Mouse (Mus musculus) brain, embryonic 18.5 days (tissue): ENCODE results near the gene Gpat2.
A peak's percentile ranks its signal among the peaks of the same experiment; 100 is the strongest.

ENCODE experiments used
- DNase-seq: peaks from one replicate; pipeline ENCODE4 v3.0.0-alpha.2; 2012; ENCODE audit warnings: low read depth, low spot score

Gpat2 gene

DNA sequence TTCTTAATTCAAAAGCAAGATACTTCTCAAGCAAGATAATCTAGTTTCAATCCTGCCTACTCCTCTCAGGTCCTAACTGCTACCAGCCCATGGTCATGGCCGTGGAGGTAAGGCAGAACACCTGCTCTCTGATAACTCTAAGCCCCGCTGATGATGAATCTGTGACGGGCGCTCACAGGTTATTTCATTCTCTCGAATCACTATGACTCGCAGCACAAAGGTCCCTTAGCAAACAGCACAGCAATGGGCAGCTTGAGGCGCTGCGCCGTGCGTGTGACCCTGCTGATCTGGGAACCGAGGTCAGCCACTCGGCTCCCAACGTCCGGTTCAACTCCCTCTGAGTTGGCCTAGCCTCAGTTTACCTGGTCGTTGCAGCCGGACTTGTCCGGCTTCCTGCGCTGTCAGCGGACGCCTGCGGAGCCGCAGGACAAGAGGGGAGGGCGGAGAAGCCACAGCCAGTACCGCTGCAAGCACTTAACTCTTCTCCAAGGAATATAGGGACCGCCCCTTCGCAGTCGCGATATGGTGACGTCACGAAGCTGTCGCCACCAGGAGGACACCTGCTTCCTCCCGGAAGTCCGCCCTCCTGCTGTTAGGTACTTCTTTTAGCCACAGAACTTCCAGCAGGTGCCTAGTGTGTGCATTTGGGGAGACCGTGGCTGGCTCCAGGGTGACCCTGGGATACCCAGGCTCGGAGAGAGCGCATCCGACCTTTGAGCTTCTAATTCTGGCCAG lies 19.2 kb downstream of the Gpat2 start, which contains the start of gene Fahd2a:
TSS of gene Fahd2a (minus strand) at position 511 of the 735 bp plus-strand sequence.
- peak; percentile 83 for DNase-seq

DNA sequence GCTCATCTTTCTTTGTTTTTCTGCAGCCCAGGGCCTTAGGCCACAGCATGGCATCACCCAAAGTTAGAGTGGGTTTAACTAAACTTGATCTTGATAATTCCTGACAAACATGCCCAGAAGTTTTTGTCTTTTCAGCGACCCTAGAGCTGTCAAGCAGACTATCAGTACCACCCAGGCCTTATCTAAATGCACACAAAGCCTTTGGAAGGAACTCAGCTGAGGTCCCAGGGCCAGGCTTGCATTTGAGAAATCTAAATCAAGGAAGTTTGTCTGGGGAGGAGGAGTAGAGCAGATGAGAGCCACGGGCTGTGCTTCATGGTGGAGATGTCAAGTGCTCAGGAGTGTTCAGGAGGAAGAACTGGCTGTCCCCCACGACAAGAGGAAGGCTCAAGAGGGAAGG lies 21.8 kb downstream of the Gpat2 start:
- no peak for DNase-seq

DNA sequence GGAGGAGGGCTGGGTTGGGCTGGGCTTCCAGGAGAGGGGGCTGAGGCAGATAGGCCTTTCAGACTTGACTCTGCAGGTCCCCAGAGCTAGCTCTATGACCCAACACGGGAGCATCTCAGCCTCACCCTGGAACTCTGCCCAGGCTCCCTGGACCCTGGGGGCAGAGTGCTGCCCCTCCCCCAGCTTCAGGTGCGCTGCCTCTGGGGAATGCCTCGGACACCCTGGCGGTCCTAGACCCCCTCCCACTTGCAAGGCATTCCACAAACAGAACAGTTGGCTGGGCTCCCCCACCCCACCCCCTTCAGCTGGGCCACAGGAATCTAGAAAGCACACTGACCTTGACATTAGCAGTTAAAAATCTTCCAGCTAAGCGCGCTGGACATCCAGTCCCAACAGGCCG lies 24.7 kb downstream of the Gpat2 start:
- no peak for DNase-seq

DNA sequence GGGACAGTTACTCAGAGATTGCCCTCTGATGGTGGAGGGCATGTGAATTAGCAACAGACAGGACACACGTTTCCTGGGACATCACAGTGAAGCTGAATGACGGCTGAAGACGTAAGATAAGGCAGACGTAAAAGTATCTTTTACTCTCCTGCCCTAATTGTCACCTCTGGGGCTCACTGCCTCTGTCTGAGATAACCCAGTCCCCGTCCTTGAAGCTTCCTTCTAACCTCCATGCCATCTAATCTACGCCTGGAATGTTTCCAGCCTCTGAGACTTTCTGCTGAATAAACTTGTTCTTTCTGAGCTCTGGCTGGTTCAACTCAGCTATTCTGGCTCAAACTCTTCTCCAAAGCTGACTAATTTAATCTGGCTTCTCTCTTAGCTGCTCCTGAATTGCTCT lies 26.7 kb downstream of the Gpat2 start:
- no peak for DNase-seq

DNA sequence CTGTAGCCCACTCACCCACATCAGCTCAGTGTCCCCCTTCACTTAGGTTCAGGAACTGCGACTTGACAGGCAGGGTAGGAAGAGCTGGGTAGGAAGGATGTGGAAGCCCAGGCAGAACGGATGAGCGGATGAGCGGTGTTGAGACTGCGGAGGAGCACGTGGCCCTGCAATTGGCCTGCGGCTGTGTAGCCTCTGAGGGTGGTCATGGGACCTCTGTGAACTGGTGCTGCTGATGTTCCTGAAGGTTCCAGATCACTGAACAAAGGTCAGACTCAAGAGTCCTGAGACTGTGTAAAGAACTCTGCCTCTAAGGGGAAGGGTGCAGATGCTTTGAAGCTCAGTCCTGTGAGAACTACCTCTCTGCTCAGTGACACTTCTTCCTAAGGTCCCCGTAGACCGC lies 28.1 kb downstream of the Gpat2 start:
- DNase-seq = no peak

DNA sequence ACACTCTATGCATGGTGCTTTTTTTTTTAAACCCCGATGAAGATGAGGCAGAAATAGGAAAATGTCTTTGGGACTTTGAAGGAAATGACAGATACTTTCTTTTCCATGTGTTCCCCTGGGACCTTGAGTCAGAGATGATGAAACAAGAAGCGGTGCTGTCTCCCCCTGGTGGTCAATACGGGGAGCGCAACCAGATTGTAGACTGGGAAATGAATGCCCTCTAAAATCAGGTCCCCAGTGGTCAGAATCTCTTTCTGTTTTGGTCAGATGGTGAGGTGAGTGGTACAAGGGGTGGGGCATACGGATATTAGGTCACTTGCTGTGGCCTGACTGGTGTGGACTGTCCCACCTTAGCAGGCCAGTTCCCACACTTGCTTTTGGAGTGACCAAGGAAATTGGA lies 28.8 kb downstream of the Gpat2 start:
- DNase-seq = no peak

DNA sequence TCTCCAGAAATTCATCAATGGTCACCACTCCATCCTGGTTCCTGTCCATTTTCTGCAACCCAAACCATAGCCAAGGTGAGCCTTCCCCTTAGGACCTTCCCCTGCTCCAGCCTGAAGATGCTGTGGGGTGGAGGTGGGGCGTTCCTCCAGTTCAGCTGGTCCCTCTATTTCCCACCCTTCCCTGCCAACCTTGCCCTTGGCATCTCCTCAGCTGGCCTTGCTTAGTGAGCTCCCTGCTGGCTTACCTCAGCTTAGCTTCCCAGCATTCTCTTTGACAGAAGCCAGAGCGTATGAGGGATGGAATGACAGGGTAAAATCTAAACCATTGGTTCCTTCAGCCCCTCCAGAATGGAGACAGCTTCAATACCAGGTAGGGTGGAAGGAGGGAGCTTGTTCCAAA lies 34.3 kb downstream of the Gpat2 start:
- DNase-seq = no peak

DNA sequence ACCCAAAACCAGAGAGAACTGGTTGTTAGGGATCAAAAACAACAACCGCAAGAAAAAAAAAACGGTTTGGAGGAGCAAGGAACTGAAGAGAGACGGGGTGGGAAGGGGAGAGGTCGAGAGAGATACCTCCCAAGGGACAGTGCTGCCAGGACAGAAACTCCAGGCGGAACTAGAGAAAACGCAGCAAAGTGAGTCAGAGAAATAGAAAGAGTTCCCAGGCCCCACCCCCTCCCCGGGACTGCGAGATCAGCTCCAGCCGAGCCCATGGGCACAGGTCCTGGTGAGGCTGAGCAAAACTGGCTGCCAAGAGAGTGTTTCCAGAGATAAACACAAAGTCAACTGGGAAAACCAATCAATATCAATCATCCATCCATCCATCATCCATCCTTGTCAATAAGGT lies 36.4 kb downstream of the Gpat2 start:
- no peak for DNase-seq

DNA sequence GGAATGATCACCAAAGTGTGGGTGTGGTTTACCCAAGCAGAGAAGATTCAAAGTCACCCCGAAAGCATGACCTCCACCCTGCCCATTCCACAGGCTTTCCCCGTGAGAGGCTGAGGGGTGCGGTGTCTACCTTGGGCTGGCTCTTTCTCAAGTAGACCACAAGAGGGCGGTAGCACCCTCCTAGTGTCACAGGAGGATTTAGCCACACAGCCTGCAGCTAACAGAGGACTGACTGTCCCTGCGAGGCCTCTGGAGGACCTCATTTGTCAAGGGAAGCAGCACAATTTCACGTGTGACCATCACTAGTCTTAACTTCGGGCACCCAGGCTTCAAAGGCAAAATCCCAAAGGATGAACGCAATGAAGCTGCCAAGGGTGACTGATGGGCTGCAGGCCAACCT lies 37.3 kb downstream of the Gpat2 start:
- DNase-seq = peak; percentile 14

DNA sequence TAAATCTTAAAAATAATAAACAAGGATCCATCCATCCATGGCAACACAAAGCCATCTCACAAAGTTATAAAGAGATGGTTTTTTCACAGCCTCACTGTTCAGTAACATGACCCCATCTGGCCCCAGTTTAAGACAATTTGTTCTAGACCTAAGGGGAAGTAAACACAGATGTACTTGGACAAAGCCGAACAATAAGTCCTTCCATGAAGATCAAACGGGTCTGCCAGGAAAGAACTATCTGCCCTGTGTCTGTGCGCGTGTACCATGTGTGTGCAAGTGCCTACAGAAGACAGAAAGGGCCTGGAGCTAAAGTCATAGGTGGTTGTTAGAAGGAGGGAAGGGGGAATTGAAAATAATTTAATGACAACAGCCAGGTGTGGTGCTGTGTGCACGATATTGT lies 45.2 kb downstream of the Gpat2 start:
- DNase-seq = no peak

DNA sequence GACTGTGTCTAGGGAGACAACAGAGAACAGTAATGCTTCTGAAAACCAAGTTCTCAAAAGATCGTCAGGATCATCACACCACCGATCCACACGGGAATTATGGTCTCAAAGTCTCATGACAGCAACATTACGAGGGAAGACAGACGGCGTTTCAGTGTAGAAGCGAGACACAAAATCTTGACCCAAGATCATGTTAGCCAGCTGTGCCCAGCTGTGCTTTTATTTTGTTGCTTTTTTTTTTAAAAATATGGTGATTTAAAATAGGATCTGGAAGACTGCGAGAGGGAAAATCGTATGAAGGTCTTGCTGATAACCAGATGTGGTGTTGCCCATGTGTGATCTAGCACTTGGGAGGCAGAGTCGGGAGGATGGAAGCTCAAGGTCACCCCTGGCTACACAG lies 45.7 kb downstream of the Gpat2 start:
- no peak for DNase-seq

DNA sequence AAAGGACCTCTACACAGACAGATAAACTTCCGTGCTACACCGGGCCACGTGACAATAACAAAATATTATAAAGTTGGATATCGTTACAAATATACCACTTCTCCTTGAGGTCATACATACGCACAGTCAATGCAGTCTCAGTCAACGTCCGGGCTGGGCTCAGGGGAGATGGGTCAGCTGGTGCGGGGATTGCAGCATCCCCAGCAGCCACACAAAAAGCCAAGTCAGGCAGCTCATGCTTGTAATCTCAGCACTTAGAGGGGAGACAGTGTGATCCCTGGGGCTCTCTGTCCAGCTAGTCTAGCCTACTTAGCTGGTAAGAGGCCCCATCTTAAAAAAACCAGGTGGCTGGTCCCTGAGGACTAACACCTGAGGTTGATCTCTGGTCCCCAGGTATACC lies 46.3 kb downstream of the Gpat2 start:
- DNase-seq = no peak

DNA sequence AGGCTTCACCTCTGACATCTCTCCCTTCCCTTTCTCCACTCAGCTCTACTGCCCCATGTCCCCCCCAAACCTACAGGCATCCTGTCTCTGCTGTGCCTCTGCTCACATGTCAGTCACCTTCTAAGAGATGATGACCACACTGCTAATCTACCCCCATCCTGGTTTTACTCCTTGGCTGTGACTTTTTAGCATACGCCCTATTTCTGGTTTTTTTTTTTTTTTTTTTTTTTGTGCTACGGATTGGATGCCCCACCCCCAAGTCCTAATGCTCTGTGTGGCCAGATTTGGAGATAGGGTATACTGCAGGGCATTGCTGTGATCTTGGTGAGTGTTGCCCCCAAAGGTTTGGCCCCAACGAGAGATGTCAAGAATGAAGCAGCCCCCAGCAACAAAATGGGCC lies 47.3 kb downstream of the Gpat2 start:
- DNase-seq = no peak

DNA sequence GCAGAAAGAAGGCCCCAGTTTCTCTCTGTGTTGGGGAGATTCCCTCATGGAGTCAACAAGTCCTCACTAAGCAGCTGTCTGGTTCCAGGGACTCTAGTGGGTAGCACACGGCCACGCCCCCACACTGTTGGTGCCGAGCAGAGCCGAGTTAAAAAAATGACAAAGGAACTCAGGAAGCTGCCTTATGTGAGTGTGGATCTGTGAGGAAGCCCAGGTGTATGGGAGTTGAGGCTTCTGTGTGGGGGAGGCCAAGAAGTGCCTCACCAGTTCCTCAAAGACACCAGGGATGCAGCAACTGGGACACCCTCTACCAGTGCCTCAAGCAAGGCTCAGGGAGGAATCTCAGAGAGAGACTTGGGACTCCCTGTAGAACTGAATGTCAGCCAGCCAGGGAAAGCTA lies 54.2 kb downstream of the Gpat2 start:
- no peak for DNase-seq

DNA sequence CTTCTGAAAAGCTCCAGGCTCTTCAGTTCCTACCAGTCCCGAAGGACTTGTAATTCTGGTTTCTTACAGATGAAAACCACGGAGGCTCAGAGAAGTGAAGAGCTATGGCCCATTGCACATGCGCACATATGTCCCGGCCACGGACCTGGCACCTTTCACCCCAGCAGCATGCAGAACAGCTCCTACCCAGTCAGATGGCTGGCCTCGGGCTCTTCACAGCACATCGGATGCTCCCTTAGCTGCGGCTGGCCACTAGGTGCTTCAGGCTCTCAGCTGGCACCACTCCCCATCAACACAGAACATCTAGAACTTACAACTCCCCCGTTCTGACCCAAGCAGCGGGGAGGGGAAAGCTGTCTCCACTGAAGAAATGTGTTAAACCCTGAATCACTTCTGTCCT lies 54.8 kb downstream of the Gpat2 start:
- DNase-seq = no peak

DNA sequence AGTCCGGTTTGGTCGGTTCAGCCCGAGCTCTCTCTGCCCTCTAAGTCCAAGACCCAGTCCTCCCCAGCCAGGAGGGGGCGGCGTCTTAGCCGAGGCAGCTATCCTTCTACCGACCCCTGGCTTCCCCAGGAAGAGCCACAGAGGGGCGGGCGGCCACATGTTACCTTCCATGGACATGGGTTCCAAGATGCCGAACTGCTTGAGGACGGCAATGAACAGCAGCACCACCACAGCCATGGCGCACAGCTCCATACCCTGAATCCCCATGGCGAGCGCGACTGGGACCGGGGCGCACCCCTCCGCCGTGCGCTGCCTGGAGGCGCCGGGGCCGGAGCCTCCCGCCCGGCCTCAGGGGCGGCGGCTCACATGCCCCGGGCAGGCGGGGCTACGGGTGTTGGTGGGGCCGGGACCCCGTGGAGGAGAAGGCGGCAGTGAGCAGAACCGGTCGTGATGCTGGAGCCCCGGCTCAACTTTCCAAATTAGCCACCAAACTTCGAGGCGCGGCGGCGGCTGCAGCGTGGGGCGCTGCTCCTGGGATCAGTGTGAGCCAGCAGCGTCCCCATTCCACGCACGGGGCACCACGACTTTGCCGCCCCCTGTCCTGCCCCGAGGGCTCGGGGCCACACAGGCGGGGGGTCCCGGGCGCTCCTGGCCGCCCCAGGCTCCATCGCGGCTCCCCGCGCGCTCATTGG lies 57.0 kb downstream of the Gpat2 start:
- no peak for DNase-seq

DNA sequence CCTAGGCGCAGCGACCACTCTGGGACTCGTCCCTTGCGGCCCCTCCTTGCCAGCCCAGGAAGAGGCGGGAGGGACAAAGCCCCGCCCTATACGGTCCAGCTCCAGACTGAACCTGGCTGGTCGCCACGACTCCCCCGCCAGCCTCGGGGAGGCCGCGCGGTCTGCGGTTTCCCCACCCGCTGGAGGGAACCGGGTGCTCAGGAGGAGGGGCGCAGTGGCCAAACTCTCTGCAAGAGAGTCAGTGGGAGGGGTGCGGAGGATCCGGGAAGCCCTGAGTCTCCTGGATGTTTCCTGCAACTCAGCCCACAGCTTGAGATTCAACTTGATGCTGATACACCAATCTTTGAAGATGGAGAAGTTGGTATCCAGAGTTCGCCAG lies 57.5 kb downstream of the Gpat2 start:
- DNase-seq = no peak

DNA sequence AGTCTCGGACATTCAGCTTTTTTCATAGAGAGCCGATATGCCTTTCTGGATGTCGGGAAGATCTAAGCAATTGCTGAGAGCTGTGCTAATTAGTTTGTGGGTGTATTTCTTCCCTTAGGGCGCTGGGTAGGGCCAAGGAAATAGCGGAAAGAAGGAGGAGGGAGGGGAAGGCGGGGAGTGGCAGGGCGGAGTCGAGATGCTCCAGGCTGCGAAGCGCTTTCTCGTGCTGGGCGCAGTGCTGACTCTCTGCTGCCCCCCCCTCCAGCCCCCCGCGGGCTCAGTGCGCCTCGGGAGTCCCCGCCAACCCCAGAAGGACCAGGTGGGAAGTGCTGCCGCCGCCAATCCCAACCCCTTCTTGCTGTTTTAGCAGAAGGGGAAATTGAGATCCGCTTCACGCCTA lies 58.0 kb downstream of the Gpat2 start:
- no peak for DNase-seq

DNA sequence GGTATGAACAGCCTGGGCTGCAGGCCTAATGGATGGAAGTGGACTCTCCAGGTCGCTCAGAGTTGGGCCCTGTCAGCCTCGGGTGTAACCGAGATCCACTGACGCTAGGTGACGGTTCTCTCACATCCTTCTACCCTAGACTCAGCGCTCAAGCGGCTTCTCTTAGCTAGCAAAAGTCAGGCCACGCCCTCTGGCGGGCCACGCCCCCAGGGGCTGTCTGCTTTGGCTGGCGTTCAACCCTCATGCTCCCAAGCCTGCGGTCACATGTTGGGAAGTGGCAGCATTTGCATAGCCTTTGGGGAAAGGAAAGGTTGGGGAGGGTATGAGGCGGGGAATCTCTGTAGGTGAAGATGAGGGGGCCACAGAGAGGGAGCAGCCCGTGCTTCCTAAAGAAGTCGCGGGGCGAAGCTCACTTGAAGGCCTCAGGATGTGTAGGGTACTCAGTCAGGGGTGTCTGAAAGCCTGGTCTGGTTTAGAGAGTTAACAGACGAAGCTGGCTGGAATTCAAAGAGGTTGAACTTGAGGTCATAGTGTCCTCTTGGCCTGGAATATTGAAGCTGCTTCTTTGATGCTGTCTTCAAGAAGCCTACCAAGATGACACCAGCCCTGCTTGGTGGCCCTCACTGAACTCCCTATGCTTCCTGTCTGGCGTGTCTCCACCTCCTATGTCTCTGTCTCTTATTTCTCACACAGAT lies 59.6 kb downstream of the Gpat2 start:
- no peak for DNase-seq
